Mouse (Mus musculus) embryo, embryonic 11.5 days (tissue): ENCODE data around the gene Arid3b.
A peak's percentile ranks its signal among the peaks of the same experiment; 100 is the strongest.
"Not testable (repeated sequence)": the region's sequence is repeated elsewhere in the genome, so short reads cannot be mapped to it uniquely, and the experiment has no call there.

ENCODE experiments used
- DNase-seq: peaks from one replicate; pipeline ENCODE4 v3.0.0-alpha.2; 2012; ENCODE audit warnings: low read depth, low spot score

The Arid3b gene

DNA sequence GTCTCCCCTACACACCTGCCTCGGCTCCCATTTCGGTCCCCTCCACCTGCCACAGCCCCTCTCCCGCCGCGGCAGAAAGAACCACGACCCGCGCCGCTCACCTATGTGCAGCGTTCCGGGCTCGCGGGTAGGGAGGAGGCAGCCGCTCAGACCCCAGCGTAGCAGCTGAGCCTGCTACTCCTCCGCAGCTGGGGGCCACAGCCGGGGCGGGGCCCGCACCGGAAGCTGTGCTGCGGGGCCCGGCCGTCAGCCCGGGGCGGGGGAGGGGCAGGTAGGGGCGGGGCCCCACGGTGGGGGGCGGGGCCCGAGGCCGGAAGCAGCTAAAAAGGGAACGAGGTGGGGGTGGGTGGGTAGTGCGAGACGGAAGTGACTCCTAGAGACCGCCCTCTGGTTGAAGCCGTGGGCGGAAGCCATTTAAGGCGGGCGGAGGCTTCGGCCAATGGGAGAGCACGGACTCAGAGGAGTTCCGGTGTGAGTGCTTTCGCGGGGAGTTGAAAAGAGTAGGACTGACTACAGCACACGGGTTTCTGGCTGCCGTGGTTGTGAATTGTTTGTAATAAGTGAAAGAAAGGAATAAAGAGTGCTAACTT is at the start of gene Arid3b:
Arid3b (minus strand) TSS at position 213 of the 590 bp plus-strand sequence.
- DNase-seq, result peak; percentile 94

DNA sequence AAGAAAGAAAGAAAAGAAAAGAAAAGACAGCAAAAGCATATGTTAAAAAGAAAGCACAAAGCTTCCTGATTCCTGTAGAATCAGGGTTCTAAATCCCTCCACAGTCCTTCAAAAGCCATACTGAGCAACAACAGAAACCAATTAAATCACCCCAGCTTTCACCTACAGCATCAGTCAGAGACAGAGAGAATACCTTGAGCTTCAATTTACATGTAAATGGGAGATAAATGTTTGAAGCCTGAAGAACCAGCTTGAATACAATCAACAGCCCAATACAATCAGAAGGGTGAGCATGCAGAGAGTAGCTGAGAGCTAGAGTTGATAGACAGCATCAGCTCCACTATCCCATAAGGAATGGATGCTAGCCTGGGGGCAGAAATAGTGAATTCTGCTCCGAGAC is 46.8 kb upstream of the Arid3b start:
- no peak for DNase-seq

DNA sequence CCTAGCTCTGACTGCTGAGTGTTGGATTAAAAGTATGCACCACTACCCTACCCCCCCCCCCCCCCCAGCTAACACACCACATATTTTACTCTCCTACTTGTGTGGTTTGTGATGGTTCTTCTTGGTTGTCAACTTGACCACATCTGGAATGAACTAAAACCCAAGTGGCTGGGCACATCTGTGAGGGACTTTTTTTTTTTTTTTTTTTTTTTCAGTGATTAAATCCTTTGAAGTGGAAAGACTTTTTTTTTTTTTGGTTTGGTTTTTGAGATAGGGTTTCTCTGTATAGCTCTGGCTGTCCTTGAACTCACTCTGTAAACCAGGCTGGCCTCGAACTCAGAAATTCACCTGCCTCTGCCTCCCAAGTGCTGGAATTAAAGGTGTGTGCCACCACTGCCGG is 45.2 kb upstream of the Arid3b start:
- DNase-seq, result not testable (repeated sequence)

DNA sequence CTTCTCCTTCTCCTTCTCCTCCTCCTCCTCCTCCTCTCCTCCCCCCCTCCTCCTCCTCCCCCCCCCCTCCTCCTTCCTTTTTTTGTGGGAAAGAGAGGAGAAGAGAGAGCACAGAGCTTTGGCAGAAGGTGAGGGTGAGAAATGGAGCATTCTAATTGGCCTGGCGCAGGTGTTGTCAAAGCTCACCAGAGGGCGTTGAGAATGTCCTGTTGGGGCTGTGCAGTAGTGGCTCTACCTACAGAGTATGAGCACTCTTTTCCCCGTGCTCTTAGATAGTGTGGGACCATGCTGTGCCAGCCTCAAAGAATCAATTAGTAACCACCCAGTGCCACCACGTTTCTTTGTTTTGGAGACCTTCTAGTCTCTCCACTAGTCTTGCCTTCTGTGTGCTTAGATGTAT is 43.7 kb upstream of the Arid3b start:
- DNase-seq, result no peak

DNA sequence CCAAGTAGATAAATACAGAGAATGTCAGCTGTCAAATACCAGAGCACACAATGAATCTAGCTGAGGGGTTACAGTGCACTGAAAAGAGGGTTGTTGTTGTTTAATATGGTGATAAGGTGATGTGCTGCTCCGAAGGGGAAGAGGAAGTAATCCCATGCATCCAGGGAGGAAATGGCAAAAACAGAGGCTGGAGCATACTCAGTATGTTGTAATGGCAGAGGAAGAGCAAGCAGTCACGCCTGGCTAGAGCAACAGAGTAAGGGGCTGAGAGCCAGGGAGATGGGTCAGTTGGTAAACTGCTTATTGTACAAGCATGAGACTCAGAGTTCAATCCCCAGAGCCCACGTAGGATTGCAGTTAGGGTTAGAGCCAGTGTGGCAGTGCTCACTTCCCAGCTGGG is 42.6 kb upstream of the Arid3b start:
- no peak for DNase-seq

DNA sequence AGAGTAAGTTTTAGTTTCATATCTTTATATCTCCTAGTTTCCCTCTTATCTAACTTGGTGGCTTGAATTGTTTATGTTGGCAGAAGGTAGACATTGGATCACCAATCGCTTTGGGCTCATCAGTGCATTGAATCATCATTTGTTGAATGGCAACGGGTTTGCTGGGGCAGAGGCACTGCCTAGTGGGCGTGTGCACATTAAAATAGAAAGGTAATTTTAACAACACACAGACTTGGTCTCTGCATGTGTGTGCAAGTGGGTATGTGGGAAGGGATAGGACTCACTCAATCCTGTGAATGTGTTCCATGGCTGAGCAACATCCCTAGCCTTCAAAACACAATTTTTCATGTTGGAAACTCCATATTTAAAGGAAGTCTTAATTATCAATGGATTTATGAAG is 38.4 kb upstream of the Arid3b start:
- DNase-seq, result no peak

DNA sequence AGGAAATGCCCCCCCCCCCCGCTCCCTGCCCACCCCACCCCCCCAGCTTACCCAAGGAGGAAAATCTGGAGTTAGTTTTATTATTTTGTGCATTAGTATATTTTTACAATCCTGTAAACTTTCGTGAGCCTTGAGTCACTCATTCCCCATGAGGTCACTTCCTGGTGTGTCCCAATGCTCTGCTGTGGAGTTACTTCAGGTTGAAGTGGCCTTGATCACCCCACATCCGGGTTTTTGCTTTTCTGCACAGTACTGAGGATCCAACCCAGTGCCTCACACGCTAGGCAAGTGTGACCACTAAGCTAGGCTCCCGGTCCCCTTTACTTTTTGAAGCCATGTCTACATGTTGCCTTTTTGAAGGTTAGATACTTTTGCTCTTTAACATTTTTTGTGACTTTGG is 37.5 kb upstream of the Arid3b start:
- DNase-seq, result no peak

DNA sequence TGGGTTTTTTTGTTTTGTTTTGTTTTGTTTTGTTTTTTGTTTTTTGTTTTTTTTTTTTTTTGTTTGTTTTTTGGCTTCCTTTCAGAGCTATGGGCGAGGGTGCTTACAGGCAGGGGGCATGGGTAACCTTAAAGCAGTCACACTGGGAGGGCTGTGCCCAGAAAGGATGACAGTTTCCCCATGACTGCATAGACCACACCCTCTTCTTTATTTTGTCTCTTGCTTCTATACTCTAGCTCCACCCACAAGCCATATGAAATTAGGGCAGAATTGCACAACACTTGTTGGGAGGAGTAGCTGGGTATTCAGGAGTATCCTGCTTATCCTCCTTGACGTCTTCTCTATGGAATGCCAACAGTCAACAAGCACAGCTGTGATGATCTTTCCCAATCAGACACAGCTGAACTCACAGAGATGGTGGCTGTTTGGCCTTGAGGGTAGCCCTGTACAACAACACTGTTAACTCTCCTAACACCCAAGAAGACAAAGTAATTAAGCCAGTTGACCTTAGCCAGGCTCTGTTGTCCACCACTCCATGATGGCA is 33.8 kb upstream of the Arid3b start:
- DNase-seq, result no peak

DNA sequence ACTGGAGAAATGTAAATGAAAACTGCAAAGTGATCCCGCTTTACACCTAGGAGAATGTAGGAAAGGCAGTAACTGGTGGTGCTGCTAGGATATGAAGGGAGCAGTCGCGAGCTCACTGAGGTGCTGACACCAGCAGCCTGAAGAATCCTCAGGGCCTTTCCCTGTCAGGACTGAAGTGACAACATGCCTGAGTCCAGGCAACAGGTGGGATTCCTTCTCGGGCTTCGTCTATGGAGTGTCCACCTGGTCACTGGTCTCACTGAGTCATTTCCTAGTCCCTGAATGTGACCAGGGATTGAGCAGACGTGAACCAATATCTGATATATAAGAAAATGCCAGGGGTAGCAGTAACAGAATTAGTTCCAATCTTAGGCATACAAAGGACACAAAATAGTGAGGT is 32.2 kb upstream of the Arid3b start:
- DNase-seq, result no peak

DNA sequence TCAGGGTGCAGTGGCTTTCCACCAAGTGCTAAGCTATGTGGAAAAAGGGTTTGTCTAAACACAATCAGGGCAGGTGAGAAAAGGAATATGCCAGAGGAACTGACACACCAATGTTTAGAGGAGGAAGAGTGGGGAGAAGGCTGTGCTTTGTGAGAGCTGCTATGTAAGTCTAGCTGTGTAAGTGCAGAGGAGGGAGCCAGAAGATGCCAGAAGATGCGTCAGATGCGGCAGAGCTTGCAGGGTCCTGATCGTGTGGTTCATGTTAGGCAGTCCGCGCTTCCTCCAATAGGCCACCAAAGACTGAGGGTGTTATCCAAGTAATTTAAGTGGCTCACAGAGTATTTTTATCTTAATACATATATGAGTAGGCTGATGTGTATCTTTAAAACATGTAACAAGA is 31.3 kb upstream of the Arid3b start:
- no peak for DNase-seq

DNA sequence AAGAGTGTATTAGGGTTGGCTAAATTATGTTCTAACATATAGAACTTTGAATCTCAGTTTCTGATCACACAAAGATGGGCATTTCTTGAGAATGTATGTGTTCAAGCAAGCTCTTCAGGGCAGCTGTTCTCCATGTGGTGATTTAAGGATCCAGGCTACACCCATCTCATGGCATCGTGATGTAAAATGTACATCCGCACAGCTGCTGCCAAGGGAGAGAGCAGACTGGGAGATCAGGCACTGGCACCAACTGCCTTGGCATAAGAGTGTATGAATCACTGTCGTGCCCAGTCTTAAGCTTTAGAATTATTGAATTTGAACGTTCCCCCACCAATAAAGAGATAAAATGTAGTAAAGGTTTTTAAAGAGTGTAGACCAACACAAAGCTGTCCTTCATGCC is 30.6 kb upstream of the Arid3b start:
- DNase-seq, result no peak

DNA sequence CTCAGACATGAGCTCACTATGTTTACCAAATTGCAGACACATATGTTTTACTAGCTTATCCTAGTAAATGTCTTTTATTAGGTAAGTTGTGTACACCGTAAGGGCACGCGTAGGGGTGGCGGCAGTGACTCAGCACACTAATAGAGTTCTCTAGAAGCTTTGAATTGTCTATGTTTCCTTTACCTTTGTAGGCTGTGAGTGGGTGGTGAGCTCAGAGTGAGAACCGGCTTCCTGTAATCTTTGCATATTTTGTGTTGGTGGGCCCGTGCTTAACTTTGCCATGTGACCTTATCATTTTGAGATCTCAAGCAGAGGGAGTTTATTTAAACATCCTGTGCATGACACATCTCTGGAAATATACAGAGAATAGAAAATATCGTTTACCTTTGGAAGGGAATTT is 29.9 kb upstream of the Arid3b start:
- DNase-seq, result no peak

DNA sequence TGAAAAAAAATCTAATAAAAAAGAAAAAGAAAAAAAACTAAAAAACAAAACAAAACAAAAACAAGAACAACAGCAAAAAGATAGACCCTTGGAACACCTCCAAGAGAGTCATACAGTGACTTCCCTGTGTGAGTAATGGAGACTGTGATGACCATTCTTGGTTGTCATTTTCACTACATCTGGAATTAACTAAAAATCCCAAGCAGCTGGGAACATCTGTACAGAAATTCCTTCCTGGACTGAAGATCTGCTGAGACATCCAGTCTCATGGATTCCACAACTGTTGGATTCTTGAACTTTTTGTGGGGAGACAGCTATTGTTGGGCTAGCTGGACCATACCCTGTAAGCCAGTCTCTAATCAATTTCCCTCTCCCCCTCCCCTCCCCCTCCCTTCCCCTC is 27.7 kb upstream of the Arid3b start:
- no peak for DNase-seq

DNA sequence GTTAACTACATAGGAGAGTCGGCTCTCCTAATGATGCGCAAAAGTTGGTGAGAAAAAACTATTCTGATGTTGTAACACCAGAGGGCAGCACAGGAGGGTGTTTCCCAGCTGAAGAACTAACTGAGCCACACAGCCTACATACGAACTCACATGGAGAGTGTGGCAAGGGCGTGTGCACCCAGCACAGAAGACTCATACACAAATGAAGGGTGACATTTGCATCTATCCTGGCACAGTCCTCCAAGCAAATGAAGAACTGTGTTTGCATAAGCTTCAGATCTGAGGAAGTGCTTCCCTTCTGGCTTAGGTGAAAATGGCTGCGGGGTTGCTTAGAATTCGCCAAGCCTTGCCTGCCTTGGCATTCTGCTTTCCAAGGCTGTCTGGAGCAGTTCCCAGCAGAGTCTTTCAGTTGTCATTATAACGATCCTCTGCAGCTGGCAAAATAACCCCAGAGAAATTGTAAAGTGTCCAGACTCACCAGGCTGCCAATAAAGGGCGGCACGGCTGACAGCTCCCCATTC is 25.4 kb upstream of the Arid3b start:
- peak; percentile 17 for DNase-seq

DNA sequence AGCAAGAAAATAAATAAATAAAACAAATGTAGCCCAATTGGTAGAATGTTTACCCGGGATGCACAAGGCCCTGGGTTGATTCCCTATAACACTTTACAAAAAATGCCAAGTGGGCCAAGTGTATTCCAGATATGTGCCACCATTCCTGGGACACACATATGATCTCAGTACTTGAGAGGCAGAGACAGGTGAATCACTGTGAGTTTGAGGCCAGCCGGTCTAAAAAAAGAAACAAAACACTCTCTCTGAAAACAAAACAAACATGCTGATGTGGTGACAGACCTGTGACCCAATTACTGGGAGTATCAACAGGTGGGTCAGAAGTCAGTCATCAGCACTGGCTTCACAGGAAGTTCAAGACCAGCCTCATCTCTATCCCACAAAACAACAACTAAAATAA is 19.9 kb upstream of the Arid3b start:
- no peak for DNase-seq

DNA sequence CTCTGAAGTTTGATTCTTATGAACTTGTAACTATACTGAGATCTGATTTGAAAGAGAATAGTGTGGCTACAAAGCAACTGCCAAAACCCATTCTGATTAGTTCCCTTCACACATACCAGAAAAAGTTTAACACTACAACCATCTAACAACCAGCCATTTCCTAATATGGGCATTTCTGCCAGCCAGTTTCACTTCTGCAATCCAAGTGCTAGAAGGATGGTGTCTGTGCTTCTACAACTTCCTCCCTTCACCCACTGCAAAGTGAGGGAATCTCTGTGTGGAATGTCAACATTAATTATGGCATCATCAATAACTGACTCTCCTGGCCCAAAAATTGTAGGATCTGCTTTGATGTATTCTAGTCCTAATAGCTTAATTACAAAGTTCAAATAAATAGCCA is 17.7 kb upstream of the Arid3b start:
- no peak for DNase-seq

DNA sequence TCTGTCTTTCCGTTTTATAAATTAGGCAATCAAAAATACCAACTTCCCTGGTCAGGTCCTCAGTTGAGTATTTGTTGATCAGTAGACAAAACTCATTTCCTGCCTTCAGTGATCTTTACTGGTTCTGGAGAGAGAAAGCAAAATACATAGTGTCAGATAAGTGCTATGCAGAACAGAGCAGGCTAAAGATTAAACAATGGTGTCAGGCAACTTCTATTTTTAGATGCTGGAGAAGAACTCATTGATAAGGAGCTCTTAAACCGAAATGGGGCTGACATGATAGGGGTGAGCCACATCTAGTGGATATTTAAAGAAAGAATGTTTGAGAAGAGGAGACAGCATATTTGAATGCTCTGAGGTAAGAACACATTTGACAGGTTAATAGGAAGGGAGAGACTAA is 2.4 kb upstream of the Arid3b start:
- DNase-seq, result no peak

DNA sequence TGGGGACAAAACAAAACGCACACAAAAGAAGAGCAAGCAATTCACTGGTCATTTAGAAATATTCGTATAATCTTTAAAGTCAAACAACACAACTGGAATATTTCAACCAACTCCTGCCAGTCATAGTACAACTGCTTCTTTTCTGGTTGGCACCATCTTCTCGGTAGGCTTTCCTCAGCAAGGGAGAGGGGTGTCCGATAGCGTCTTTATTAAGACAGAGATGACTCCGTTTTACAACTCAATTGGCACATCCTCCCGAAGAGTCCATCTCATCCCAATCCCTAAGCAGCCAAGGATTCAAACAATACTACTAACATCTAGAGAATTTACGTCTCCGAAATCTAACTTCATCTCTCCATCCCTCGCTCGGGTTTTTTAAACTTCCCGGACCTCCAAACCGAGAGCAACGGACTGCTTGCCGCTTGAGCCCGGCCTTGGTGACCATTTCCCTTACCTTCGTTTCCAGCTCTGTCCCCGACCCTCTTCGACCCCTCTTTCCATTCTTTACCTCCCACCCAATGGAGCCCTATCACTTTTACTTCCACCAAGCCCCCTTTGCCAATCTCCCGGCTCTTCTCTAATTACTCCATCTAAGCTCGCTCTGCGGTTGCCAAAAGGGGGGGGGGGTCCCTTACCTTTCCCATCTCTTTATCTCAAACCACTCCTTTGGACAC is 615 bp downstream of the Arid3b start:
- no peak for DNase-seq

DNA sequence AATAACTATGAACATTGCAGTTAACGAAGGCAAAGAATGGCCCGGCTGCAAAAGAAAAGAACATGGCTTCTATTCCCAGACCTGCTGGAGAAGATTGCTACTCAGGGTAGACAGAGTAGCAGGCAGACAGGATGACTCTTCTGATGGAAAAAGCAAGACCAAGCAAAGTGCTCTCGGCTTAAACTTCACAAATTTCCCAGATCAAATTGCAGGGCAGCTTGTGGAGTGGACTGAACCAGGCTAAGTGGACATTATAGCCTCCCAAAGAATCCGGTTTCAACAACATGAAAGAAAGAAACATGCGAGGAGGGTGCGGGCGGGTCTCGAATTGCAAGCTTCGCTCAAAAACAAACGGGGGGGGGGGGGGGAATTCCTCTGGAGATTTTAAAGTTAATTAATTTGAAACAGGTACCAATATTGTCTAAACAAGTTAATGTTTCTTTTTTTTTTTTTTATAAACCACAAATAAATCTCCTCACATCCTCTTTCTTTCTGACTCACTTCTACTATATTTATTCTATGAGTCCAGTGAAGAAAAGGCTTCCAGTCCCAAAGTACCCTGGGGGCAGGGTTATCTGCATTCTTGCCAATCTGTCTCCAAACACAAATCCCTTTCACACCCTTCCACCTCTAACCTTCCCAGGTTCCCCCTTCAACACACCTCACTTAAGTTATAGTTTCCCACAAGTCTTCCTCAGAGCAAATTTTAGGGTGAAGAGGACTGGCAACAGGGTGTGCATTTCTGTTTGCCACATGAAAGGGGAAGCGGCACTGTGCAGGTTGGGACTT is 1.8 kb downstream of the Arid3b start:
- no peak for DNase-seq

DNA sequence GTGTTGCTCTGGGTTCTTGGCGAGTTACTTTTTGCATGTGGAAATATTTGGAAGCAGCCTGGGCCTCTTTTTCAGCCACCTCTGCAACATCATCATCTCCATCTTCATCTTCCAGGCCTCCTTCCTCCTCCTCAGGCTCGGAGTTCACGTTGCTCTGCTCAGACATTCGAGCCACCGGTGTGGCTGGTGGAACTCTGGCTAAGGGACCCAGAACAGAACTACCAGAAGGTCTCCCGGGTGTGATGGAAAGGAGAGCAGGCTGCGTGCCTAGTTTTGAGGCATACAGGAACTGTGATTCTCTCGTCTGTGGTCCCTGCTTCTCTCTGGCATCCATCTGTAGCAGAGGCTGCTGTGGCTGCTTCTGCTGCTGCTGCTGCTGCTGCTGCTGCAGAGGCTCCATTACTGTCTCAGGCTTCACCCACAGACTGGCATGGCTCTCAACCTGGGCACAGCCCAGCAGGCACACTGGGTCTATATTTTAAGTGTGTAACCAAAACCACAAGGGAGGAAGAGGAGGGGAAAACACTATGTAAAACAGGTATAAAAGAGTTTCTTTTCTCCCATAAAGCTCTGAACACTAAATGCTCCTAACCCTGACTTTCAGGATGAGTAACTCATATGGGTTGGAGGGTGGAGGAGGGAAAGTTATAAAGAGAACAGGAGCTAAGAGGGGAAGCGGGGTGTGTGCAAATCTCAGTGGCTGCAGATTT is 2.7 kb downstream of the Arid3b start:
- no peak for DNase-seq

DNA sequence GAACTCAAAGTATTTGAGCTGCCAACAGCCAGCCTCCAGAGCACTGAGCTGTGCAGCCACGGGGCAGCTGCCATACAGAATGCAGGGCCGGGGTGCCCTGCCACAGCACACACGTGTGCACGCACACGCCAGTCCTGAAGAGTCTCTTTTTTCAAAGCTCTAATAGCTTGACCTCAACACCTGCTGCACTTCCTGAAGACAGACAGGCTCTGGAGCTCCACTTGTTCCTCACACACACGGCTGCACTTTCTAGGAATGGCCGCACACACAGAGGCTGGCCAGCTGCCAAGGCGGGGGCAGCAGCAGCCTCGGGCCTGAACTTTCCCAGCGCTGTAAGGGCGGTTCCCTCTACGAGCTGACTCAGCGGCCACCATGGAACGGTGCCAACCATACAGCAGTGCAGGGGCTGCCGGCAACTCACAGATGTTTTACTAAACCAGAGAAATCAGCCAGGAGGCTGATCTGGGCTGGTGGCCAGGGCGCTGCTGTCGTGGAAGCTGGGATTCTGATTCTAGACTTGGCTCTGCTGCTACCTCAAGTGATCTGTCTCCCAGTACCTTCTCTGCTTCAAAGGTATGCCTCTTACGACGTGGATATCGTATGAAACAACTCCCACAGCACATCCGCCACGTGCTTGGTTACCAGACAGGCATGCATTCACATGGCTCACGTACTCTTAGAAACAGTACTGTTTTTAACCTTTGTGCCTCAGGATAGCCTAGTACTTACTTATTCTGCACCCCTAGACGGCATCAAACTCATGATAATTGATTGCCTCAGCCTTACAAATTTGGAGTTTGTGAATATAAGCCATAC is 5.1 kb downstream of the Arid3b start:
- peak; percentile 86 for DNase-seq
